Mouse (Mus musculus) testis, adult 2 months (tissue): ENCODE measurements at regions not wholly inside any gene's neighbourhood (a gene's known extent, or its start where the extent isn't known, plus 50 kb on each side); places are given as distances from the start of the nearest gene placed in this dataset.

ENCODE experiments used
- CTCF ChIP-seq: fragments of 200-500 bp; IDR thresholded peaks from 2 replicates; pipeline ENCODE4 v1.5.1; 2012; ENCODE audit warnings: low read depth, mild to moderate bottlenecking, inconsistent platforms, low read length, moderate library complexity; ENCODE audit not compliant: control insufficient read depth, insufficient read depth, insufficient replicate concordance
- POLR2A ChIP-seq: fragments of 200-500 bp; IDR thresholded peaks from 2 replicates; pipeline ENCODE4 v1.6.1; 2012; ENCODE audit warnings: low read depth, mild to moderate bottlenecking, inconsistent platforms, low read length, moderate library complexity; ENCODE audit not compliant: control insufficient read depth

DNA sequence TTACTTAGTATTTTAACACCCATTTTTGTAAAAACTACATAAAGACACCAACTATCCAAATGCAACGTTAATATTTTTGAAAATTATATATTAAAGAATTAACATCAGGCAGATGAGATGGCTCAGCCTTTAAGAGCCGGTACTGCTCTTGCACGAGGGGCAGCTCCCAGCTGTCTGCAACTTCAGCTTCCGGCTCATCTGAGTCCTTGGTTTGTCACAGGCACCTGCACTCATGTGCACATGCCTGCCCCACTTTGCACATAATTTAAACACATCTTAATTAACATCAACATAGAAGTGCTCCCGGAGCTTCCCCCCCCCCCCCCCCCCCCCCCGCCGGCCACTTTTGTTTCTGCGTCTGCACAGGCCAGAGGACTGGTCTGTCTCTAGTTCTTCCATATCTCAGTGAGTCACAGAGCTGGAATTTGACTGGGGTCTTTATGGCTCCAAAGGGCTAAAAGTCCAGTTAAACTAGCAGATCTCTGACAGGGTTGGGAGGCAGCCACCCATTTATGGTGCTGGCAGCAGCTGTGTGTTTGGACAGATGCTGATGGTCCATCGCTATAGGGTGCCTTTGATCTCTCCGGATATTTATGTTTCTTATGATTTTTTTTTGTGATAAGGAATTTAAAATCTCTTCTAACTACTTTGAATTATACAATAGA lies 61.9 kb upstream of the Wdr26 start:
- TF ChIP-seq CTCF (no peak), POLR2A (no peak)
